Mouse (Mus musculus) brain, embryonic 14.5 days (tissue): ENCODE measurements at regions not wholly inside any gene's neighbourhood (a gene's known extent, or its start where the extent isn't known, plus 50 kb on each side); places are given as distances from the start of the nearest gene placed in this dataset.

Source experiments
- CTCF ChIP-seq: fragments of 200-500 bp; IDR thresholded peaks from 2 replicates; pipeline ENCODE4 v1.5.1; 2012; ENCODE audit warnings: inconsistent platforms, mild to moderate bottlenecking, moderate library complexity, borderline replicate concordance; ENCODE audit not compliant: insufficient read depth, insufficient read length; ENCODE audit errors: extremely low read depth
- POLR2A ChIP-seq: fragments of 200-500 bp; IDR thresholded peaks from 2 replicates; pipeline ENCODE4 v1.6.1; 2012; ENCODE audit warnings: mild to moderate bottlenecking, inconsistent platforms, borderline replicate concordance; ENCODE audit not compliant: poor library complexity, insufficient read depth, insufficient read length, severe bottlenecking; ENCODE audit errors: extremely low read depth

- TF ChIP-seq CTCF (no peak), POLR2A (no peak)
Observed at GRCm38 (mm10) chr1:92259715-92260392, 64.4 kb upstream of the Hdac4 start.
